Mouse (Mus musculus) kidney, postnatal 36 days (tissue): ENCODE measurements at regions not wholly inside any gene's neighbourhood (a gene's known extent, or its start where the extent isn't known, plus 50 kb on each side); places are given as distances from the start of the nearest gene placed in this dataset.

Experiments
- DNase-seq, 2 experiments: peaks; one replicate each; pipeline ENCODE4 v3.0.0; 2021 to 2022; ENCODE audit warnings: mixed read lengths in 2 of 2

DNA sequence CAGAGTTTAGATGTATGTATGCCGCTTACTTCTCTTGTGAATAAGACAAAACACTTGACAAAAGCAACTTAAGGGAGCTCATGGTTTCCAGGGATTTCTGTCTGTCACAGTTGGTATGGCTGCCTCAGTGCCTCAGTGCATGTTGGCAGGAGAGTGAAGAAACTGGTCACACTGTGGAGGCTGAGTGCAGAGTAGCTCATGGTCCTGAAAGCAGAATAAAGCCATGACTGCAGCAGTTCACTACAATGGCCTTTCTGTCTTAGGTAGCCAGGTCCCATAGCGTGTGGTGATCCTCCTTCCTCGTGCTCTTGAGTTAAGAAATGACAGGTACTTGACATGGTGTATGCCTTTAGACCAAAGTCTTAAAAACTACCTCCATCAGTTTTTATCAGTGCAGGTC is 178.0 kb upstream of the Marcks start:
- DNase-seq = no peak

DNA sequence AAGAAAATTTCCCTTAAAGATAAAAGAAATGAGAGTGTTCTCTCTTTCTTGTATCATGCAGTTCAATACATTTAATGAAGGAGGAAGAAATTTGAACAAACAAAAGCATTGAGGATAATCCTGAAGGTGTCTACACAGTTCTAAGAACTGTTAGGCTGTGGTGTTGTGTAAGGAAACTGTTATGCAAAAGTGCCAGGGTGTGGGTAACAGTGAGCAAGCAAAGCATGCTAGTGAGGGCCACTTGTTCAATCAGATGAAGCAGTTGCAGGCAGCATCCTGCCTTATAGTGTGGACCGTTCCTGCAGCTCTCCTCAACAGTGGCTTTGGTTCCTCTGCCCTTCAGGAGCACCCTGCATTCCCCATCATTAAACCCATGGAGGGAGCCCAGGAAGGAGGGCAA is 177.1 kb upstream of the Marcks start:
- no peak for DNase-seq

DNA sequence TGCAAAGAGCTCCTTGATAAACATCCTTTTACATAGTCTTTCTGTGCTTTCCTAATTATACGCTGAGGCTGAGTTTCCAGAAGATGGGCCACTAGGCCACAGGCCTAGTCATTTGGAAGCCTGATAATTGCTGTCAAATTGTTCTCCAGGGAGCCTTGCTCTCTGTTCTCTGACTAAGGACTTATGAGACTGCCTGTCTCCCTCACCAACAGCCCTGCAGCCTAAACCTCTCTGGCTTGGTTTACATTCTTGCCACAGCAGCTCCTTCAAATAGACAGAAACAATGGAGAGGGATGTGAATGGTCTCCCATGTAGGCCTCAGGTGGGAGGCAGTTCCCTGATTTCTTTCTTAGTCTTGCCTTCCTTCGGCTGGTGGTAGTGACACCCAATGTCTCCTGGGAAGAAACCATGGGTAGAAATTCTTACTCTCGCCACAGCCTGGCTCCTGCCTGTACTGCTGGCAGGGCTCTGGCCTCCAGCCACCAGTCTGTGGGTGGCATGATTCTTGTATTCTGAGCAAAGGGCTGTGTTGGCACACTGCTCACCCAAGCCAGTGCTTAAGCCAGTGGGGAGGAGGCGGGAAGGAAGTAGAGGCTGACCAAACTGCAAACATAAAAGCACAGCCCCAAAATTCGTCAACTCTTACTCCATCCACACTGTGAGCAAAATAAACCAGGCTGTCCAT is 176.2 kb upstream of the Marcks start:
- DNase-seq = peak; percentile 12 to 52

DNA sequence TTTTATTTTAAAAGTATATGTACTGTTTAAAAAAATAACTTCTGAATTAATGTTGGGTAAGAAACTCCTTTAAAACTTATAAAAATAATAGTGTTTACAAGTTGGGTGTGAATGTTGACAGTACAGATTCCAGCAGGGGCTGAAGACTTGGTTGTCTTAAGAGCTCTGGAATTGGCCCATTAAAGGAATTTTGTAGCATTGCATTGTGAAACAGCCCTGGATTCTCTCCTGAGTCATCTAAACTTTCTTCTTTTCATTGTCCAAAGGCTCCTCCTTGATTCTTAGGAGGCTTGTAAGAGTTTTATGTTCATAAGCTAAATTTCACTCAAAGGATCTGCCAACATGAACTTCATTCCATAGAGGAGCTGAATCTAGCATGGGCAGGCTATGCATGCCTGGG is 174.7 kb upstream of the Marcks start:
- no peak for DNase-seq

DNA sequence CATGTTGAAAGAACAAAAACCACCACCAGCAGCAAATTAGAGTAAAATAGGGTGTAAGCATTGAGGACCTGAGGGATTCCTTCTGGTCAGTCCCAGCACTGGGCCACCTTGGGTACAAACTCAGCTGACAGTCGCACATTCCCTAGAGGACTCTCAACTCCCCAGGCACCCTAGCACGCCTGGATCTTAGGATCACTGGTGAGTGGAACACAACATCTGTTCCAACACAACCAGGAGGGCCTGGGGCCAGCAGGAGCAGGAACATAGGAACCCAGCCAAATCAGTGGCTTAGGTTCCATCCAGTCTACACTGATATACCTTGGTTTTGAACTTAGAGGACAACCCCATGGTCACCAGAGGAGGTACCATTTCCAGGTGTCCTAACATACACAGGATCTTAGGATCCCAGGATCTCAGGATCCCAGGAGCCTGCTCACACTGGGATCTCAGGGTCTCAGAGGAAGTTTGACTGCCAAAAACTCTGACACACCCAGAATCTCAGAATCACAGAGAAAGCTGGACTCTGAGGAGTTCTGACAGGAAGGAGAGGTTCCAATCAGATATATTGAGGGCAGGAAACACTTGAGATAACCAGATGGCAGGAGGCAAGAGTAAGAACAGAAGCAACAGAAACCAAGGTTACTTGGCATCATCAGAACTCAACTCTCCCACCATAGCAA is 171.7 kb upstream of the Marcks start:
- DNase-seq = no peak

DNA sequence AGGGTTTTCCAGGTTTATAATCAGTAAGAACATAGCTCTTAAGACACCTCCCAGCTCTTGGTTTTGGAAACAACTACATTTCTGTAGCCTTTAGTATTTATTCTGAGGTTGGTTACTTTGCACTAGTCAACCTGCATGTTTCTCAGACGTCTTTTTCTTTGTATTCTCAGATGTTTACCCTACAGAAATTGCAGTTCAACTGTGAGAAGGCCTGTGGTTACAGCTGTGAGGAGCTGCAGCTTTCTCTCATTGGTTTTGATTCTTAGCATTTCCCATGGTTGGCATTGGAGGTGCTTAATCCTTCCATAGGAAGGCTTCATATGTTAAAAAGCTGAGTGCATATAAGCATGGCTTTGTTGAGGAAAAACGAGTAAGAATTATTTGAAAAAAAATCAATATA is 165.9 kb upstream of the Marcks start:
- DNase-seq = no peak

DNA sequence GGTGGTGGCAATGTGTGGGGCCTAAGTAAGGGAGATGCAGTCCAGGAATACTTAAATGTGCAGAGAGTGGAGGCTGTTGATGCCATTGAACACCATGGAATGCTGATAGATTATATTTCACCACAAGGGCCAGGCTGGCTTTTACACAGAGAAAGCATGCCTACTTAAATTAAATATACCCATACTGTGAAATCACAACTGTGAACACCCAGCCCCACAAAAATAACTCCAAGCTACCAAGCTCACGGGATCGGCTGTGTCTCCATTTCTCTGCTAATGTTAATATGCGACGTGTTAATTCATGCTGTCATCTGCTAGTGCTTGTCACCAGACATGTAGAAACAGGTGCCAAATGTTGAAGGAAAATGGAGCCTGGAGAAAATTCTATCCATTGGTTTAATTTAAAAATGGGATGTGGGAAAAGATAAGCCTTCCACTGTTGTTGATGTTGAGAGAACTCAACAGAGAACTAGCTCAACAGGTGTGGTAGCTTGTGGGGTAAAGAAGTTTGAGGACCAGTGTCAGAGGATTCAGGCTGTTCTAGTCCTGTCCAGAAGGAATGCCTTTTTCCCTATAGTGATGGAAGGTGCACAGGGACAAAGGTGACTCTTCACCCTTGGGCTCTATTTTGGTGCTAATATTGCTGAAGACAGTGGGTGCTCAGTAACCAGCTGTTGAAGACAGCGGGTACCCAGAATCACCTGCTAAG is 161.6 kb upstream of the Marcks start:
- DNase-seq = no peak

DNA sequence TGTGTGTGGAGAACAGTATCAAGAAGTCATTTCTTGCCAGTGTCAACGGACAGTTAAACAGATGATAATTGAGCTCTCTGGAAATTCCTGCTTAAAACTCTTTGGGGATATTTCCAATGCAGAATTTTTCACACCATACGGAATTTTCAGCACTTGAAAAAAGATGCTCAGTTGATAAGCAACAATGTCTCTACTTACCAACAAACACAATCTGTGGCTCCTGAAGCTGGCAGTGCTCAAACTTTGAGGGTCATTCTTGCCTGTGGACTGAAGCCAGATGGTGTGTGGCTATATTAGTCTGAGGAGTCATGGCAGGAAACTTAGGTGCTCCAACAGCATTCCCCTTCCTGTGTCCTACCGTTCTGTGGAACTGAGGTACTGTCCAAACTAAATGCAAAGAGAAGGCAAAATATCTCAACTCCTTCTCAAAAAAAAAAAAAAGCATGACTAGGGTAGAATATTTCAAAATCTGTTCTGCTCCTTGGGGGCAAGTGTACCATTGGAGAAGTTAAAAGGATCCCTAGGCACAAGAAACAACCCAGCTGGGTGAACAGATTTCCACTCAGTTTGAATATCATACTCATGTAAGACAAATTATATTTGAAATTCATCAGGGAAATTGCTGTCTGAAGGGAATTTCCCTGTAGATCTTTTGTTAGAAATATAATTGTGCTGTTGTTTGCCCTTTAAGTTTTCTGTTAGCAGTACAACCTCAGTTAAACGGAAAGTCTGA is 160.1 kb upstream of the Marcks start:
- DNase-seq = no peak

DNA sequence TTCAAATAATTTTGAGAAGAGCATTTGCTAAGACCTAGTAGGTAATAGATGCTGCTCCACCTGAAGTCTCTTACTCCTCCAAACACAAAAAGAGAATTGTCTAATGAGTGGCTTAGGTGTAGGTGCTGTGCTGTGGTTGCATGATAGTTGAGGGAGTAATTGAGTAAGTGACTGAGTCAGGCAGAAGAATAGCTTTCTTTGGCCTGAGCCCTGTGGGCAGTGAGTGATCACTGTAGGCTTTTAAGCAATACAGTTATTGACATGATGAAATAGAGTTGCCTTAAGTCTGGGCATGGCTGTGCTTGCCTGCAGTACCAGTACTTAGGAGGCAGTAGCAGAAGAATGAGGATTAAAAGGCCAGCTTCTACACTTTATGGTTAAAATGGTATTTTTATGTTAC is 155.5 kb upstream of the Marcks start:
- no peak for DNase-seq

DNA sequence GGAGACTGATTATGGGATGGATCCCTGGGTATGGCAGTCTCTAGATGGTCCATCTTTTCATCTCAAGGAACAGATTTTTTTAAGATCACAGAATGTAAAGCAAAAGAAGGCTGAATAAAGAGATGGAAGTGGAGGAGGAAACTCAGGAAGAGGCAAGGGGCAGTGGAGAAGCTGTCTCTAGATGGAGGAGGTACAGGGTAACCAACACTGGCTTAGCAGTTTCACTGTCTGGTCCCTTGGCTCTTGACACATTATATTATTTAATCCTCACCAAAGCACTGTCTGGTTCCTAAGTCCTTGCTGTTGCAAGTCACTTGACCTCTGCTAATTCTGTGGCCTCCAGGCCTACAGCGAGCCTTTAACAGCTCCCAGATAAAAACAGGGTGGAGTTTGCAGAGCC is 154.6 kb upstream of the Marcks start:
- DNase-seq = no peak

DNA sequence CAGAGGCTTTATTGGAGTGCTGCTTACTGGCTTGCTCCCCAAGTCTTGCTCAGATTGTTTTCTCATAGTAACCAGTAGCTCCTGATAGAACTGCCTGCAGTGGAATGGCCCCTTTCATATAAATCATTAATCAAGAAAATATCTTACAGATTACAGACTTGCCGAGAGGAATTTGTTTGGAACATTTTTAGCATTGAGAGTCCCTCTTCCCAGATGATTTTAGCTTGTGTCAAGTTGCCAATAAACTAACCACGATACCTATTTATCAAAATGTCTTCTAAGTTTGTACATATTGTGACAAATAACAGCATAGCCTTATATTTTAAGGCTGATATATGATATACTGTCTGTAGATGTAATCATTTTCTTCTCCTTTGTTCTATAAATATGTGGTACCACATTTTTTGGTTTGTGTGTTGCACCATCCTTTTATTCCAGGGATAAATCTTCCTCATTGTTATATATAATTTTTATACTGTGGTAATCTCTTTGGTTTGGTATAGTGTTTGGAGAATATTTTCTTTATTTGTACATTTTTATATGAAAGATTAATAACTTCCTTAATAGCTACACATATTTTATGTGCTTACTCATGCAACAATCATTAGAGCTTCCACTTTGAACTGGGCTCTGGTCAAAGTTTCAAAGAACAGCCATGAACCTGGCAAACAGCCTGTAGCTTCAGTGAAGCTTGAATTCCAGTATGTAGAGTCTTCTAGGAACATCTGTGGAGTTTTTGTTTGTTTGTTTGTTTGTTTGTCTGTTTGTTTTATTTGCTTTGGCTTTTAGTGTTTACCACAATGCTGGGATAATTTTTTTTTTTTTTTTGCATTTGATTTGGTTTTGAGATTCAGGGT is 153.1 kb upstream of the Marcks start:
- DNase-seq = peak; percentile 46 to 55

DNA sequence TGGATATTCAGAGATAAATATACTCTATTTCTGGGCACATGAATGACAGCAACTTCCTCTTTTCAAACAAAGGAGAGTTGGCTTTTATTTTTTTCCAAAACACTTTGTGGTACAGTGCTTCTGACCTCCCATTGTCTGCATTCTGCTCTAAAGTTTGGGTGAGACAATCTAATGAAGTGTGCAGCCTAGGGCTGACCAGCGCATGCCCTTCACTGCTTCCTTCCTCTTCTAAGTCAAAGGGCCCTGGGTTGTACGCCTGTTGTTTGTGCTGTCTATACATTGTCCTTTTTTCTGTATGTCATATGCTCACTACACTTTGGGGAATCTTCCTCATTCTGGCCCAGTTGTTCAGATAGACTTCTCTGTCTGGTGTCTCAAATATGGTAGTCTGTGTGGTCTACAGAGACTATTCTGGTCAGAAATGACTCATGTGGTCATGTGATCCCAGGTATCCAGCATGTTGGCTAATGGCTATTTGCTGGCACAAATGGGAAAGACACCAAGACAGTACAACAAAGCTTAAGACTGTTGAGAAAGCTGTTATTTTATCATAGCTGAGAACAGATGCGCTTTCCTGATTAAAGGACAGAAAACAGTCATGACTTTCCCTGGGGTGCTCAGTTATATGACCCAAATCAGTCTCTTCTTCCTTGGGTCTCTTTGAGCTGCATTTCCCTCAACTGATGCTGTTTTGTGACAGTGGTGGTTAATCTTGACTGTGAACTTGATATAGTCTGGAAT is 151.4 kb upstream of the Marcks start:
- no peak for DNase-seq

DNA sequence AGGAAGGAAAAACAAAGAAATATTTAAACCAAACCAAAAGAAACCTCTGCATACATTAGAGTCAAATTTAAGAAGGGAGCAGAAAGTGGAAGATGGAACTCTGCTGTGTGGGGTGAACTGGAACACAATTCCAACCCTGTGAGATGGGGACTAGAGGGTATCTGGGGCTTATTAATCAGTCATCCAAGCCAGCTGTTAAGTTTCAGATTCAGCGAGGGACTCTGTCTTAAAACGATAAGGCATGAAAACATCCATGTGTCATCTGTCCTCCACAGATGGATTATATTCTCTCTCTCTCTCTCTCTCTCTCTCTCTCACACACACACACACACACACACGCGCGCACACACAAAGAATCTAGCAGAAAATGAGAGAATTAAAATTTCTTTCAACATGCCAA is 147.6 kb upstream of the Marcks start:
- DNase-seq = no peak

DNA sequence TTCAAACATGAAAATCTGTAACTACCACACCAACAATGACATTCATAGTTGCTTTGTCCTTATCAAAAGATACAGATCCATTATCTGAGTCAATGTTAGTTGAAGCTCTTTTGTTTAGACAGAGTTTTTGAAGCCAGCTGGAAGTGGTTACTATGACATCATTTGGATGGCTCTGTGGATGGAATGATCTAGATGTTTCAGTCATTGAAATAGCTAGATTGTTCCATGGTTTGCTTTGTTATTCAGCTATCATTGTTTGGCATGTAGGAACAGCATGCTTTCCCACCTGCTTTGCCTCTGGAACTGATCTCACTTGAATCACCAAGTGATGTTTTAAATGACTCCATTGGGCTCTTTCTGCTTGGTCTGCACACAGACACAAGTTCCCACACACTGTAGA is 144.2 kb upstream of the Marcks start:
- no peak for DNase-seq

DNA sequence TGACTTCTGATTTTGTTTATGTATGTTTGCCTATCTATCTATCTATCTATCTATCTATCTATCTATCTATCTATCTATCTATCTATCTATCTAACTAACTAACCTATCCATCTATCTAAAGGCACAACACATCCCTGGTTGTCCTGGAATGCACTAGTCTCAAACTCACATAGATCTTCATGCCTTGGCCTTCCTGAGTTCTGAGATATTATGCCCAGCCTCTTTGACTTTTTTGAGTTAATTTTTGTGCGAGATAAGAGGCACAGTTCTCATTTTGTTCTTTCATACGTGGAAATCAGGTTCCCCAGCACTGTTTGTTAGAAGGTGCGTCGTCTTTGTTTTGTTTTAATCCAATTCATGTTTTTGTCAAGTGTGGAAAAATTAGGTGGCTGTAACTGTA is 142.1 kb upstream of the Marcks start:
- DNase-seq = no peak

DNA sequence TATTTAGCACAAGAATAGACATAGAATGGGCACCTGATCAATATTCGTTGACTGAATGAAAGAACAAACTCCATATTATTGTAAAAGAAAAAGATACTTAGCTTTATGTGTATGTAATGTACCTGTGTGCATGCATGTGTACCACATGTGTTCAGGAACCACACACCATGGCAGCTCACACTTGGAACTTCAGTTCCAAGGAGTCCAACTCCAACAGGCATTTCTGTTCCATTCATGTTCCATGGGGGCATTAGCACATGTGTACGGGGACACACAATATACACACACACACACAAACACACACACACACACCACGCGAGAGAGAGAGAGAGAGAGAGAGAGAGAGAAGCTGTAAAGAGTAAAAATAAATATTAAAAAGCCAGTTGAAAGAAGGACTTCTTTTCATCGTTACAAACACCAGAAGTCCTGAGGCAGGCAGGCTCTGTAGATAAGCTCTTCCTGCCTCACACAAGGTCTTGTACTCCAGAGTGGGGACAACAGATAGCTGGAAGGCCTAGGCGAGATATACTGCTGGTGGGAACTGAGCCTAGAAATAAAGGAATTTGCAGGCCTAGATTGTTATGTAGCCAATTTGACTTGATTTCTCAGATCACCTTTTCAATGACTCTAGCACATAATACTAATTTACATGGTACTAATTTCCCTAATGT is 141.6 kb upstream of the Marcks start:
- no peak for DNase-seq

DNA sequence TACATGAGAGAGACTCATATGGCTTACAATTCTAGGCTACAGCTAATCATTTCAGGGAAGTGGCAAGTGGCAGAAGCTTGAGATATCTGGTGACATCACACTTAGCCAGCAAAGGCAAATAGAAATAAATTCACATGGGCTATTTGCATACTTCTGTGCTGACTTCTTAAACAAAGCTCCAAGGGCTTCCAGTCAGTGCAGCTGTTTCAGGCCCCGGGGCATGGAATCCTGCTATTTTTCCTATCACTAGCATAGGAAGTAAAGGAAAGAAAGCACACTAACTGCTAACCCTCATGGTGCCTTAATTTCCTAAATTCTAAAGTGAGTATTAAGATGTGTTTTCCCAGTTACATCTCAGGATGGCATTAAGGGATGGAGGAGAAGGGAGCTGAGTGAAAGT is 140.6 kb upstream of the Marcks start:
- no peak for DNase-seq

DNA sequence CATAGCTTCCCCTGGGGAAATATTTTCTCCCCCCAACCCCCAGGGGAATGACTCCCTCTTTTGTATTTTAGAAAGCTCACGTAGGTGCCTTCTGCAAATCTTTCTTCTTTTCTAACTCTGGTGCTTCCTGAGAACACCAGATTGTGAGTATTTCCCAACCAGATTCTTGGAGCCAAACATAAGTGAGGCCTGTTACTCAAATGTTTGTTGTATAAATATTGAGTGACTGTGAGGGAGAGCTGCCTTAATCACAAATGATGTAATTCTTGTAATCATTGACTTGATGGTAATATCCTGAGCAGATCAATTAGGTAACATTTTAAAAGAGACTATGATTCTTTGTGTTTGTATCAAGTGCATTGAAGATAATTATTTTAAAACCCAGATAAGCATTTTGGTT is 137.1 kb upstream of the Marcks start:
- DNase-seq = no peak

DNA sequence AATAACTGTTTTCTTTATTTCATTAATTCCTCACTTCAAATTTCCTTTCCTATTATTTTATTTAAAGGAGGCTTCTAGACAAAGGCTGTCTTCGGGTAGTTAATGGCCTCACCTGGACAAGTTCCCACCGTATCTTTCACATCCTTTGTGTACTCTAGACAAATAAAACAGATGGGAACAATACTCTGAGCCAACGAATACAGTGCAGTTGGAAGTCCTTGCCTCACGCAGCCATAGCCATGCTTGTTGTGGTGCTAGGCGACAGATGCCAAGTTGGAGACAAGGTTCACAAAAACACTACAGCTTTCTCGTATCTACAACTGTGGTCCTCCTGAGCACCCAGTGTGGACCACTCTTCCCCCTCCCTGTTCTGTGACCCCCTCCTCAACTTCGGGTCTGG is 136.6 kb upstream of the Marcks start:
- DNase-seq = no peak

DNA sequence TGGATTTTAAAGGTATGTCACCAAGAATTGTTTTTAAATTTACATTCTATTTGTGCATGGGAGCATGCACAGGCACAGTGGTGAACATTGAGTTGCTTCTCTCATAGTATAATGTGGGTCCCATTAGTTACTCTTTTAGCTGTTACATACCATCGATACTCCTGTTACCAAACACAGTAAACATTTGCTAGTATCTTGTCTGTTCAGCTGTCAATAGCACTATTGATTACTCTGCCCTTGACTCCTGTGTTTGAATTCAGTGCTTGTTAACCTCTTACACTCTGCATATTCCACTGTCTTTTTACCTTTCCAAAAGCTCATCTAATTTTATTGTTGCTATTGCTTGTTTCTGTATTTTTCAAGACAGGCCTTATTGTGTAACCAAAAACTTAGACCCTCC is 133.2 kb upstream of the Marcks start:
- no peak for DNase-seq
